Mouse (Mus musculus): ENCODE data around the gene Crtac1. TPM values are rescaled to one million over a fixed set of nuclear protein-coding genes. Genes with fewer than 3 reads are reported as not detected.

Gene Crtac1
- polyA plus RNA-seq, 1 experiment: 6.4 TPM

DNA sequence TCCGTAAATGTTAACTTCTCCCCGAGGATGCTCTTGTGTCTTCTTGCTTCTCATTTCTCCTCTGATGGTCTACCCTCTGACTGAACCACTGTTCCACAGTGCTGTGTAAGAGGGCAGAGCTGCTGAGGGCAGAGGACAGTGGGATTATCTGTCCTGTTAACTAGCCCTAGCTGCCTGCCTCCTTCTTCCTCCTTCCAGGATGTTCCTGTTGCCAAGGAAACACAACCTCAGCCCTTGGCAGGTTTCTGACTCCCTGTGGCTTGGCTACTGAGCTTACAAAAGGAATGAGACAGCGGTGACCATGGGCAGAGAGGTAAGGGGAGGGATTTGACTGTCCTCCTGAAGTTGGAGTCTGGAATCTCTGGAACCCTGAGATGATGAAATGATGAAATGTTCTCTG lies 152.0 kb downstream of the Crtac1 start:
- no peak for DNase-seq (ENCODE audit: low read depth)

DNA sequence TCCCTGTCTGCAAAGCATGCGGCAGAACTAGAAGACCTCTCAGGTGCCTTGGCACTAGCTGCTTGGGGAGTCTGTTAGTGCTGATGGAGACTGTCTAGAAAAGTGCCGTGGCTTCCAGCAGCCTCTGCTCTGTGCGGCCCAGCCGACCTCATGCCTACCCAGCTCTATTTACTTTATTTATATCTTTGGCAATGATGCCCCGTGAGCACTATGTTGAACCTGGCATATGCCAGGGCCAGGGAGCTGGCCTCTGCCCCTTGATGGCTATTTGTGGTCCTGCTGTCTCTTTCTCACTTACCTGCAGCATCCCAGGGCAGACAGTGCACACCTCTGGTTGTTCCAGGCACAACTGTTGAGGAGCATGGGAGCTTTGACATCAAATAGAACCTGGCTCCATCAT lies 153.1 kb downstream of the Crtac1 start:
- DNase-seq (ENCODE audit: low read depth): no peak

DNA sequence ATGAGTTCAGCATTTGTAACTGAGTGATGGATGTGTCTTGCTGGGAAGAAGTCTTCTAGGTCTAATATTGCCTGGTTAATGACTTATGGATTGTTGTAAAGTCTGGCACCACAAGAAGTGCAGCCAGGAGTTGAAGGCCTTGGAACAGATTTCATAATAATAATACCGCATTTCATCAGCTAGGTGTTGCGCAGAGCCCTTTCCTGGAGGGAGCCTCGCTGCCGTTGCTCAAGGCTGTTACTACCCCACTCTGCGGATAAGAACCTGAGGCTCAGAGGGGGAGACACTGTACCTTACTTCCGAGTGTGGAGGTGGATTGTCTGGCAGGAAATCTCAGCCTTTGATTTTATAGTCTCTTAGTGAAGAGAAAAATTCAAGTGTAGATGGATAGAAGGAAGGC lies 154.3 kb downstream of the Crtac1 start:
- DNase-seq (ENCODE audit: low read depth): no peak

DNA sequence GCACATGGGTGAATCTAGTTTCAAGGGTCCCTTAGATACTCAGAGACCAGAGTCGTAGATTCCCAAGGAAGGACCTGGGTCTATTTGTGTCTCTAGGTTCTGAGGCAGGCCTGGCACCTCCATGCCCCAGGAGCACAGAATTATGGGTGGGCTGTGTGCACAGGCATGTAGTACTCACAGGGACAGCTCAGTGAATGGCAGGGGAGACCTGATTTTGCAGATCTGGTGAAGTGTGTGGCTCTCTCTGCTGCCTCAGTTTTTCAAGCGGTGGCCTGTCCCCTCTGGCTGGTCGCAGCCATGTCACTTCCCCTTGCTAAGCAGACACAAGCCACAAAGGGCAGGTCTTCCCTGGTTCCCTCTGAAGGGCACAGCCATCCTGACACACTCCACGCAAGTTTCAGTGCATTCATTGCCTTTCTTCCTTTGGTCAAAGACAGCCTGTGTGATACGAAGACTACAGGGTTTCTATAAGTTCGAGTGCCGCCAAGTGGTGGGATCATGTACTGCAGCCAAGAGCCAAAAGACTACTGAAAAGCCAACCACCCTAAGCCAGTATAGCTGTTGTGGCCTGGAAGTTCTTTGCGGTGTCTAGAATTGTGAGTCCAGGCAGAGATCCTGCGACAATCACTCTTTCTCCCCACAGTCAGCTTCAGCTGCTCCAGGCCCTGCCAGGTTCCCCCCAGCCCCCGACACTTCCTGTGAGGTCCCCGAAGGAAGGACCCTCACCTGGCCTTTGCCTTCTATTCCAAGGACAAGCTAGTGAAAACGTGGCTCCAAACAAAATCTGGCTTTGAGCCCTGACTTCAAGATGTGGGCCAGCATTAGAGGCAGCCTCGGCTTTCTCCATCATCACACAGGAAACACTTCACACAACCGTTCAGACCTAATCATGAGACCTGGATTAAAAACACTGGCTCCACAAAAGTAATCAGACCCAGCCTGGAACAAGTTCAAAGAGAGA lies 159.3 kb downstream of the Crtac1 start:
- no peak for DNase-seq (ENCODE audit: low read depth)

DNA sequence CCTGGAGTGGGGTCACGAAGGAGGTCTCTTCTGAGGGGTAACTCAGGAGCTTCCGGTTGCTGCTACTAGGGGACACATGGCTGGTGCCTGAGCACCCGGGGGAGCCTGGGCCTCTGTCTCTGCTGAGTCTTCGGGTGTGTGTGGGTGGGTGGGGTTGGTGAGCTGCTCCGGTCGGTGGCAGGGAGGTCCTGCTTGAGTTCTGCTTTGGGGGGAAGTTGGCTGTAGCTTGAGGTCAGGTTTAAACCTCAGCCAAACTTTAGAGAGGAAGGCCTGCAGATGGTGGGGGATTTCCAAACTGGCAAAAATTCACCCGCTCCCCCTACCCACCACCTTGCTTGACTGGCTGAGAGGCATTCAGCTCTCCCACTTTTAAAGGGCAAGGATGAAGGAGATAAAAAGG lies 160.4 kb downstream of the Crtac1 start:
- no peak for DNase-seq (ENCODE audit: low read depth)

DNA sequence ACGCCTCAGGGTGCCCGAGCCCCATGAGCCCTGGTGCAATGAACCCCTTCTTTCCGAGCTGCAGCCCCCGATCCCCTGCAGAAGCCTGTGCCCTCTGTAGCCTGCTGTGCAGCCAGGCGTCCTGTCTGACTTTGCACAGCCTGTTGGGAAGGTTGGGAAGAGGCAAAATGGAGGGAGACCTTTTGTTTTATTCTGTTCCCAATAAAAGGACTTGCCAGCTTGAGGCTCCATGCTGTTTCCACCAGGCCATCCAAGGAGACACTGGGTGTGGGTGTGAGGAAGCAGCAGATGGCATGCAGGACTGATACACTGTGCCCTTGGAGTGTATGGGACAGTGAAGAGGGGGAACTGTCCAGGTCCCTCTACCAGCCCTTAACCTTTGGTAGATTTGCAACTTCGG lies 161.5 kb downstream of the Crtac1 start:
- no peak for DNase-seq (ENCODE audit: low read depth)

DNA sequence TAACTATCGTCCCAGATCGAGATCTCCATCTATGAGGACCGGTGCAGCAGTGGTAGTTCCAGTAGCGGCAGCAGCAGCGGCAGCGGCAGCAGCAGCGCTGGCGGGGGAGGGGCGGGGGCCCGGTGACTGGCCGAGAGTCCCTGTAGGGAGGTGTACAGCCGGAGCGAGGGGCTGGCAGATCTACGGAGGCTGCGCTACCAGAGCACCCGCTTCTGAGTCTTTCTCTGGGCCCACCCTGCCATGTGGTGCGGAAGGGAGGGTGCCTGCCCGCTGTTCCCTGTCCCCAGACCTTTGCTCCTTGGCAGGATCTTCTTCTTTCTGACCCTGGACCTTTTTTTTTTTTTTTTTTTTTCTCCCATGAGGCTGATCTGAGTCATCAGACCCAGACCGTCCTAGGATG lies 163.2 kb downstream of the Crtac1 start:
- no peak for DNase-seq (ENCODE audit: low read depth)

DNA sequence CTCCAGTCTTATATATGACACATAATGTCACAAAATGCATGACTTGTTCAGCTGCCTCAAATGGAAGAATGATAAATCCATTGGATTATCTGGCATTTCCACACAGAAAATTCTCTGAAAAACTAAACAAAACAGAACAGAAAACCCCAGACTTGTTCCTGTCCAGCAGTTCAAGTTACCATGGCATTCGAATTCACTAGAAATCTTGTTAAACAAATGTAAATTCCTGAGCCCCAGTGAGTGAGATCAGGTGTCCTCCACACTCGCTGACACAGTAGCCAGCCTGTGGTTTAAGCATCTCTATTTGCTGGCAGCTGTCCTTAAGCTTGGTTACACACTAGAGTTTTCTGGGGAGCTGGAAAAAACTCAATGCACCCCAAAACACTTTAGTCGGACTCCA lies 168.1 kb downstream of the Crtac1 start:
- no peak for DNase-seq (ENCODE audit: low read depth)

DNA sequence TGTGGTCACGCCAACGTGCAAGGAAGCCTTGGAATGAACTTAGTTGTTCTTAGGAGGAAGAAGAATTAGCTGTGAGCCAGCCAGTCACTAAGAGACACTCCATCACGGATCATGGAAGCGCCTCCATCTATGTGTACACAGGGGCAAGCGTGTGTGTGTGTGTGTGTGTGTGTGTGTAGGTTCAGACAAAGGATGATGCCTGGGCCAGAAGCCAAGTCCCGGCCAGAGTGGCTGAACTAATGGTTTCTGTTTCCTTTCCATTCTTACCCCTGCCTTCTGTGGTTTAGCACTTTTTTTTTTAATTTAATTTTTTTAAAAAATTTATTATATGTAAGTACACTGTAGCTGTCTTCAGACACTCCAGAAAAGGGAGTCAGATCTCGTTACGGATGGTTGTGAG lies 171.1 kb downstream of the Crtac1 start:
- DNase-seq (ENCODE audit: low read depth): no peak

DNA sequence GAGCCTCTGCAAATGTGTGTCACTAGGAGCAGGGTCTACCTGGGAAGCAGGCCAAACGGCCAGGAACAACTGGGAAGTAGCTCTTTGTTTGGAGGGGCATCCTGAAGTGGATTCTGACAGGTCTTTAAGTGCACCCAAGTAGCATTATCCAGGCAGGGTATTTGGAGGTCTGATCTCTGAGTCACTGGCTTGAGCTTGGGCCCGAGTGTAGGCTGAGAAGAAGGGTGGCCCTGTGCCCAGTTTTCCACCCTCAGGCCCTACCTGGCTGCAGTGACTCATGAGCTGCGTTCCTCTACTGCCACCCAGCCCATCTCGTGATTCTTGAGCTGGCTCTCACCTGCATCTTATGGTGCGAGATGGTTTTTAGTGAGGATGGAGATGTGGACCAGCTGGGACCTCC lies 173.0 kb downstream of the Crtac1 start:
- DNase-seq (ENCODE audit: low read depth): no peak

DNA sequence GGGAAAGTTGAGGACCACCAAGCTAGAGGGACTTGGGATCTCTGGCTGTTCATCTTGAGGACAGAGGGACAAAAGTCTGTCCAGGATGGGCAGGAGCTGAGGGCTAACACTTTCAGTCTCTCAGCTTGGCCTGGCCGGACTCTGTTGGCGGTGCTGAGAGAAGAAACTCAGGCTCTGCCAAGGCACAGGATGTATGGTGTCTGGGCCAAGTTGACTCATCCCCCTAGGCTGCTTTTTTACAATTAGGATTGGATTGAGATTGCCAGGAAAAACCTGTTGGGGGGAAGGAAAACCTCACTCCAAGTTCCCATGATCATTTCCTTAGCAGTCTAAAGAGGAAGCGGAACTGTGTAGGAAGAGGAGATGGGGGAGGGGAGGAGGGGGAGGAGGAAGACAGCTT lies 173.6 kb downstream of the Crtac1 start:
- no peak for DNase-seq (ENCODE audit: low read depth)

DNA sequence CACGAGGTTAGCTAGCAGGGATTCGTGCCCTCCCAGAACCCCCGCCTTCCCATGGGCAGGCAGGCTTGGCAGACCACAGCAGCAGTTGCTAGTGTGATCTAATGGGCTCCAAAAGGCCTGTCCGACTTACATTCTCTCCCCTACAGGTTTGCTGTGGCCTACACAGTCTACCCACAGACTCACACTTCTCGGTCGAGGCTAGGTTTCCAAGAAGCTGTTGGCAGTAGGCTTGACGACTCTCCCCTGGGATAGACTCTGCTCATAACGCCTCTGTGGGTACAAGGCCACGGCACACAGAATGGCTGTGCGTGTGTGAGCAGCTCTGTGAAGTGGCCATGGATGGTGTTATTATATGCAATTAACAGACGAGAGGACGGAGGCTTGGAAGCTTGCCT lies 174.3 kb downstream of the Crtac1 start:
- DNase-seq (ENCODE audit: low read depth): no peak

DNA sequence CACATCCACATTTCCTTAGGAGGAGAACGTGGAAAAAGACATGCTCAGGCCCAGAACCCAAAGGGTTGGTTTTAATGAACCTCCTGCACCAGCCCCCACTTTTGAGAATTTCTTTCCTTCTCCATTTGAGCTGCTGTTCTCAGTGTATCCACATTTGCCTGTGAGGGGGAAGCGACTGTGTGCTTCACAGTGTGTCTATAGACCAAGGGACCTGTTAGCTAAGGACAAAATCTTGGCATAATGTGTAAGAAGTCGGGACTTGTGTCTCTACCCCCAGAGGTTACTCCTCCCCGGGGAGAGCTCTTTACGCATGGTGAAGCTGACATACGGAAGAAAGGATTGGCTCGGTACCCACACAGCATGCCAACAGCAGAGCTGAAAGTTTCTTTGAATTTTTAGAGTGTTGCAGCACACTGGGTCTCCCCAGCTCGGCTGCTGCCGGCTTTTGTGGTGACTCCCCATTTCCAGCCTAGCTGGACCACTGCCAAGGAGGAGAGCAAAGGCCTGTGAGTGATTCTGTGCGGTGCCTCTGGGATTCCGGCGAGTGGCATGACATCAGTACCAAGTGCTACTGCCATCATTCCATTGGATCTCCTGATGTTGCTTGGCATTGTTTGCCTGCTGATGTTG lies 174.9 kb downstream of the Crtac1 start:
- no peak for DNase-seq (ENCODE audit: low read depth)

DNA sequence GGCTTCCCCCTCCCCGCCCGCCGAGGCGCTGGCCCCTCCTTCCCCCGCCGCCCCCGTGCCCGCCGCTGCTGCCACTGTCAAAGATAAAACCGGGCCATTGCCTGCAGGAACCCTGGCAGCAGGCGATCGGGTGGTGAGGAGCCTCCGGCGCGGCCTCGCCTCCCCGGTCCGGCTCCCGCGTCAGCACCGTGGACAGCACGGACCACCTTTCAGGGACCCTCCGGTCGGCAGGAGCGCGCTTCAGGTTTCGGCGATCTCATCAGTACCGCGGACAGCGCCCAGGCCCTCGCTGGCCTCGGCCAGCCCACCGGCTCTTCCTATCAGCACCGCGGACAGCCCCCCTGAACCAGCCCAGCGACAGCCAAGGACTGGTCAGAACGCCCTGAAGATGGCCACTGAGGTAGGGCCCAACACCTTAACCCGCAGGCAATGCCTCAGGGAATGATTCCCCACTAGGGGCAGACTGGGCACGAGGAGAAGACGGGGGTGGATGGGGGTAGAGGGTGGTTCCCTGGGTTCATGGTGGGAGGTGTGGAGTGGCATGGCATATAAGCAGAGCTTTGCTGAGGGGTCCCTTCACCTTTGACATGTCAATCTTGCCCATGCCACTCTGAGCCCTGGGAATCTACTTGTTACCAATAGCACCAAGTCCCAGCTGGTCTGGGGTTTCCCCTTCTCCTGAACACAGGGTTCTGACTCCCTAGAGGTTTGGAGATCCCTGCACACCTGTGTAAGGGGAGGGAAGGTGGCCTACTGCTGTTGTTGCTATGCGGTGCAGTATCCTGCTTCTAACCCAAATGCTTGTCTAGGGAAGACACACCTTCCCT lies 175.6 kb downstream of the Crtac1 start:
- no peak for DNase-seq (ENCODE audit: low read depth)

DNA sequence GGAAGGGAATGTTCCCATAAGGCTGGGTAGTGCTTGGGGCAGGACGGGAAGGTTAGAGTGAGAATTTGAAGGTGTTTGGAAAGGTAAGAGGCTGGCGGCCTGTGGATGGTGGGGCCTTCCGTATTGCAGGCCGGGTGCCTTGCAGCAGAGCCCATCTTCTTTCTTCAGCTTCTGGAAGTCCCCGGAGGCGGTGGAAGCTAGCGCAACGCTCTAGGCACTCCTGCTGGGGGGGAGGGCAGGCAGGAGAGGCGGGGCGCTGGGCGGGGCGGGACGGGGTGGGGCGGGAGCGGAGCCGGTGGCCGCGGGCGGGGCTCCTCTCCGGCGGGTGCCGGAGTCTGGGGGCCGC lies 176.2 kb downstream of the Crtac1 start:
- no peak for DNase-seq (ENCODE audit: low read depth)

DNA sequence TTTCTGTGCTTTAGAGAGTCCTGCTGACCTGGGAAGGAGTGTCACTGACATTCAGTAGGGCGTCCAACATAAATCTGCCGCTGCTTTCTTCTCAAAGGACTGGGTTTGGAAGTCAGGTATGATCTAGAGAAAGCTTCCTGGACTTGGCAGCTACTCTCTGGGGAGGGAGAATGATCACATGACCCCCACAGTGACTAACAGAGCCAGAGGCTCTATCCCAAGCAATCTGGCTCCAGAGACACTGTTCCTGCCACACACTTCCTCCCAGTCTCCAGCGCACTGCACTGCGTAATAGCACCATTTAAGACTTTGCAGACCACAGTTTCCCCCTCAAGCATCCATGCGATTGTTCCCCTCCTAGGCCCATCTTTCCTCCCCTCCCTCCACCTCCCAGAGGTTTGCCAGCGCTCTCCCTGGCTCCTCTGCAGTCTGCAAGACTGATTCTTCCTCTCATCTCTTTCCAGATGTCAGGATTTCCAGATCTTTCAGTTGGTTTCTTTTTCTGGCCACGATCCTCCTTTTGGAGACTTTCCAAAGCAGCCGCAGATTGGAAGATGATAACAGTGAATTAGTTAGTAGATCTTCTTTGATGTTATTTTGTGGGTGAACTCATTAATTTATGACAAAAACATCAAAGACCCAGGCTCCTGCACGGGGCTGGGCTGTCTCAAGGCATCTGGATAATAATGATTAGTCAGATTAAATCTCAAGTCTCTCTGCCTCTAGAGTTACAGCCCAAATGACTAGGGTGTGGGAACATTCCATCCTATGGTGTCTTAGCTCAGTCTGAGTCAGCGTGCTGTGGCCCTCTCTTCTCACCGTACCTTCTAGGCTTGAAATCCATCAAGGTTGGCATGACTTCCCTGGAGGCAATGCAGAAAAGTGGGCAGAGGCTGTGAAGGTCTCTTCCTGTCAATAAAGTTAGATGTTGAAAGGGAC lies 181.3 kb downstream of the Crtac1 start:
- DNase-seq (ENCODE audit: low read depth): no peak

DNA sequence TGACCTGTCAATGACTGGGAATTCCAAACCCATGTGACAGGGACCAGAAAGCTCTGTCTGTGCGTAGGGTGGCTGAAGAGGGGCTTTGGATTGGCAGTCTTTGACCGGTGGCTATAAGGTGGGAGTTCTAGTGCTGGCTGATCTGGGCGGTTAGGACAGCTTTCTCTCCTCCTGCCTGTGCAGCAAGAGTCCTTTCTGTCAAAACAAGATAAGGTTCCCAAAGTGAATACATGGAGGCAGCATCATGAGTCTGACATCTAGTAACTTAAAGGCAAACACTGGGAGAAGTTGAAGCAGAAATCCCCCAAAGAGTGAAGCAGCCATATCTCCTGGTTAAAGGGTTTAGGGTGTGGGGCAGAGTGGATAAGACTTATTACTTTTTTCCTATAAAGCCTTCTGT lies 184.1 kb downstream of the Crtac1 start, which contains the start of gene Golga7b:
Golga7b (plus strand) TSS at position 56 of the 400 bp plus-strand sequence.
- DNase-seq (ENCODE audit: low read depth): no peak

DNA sequence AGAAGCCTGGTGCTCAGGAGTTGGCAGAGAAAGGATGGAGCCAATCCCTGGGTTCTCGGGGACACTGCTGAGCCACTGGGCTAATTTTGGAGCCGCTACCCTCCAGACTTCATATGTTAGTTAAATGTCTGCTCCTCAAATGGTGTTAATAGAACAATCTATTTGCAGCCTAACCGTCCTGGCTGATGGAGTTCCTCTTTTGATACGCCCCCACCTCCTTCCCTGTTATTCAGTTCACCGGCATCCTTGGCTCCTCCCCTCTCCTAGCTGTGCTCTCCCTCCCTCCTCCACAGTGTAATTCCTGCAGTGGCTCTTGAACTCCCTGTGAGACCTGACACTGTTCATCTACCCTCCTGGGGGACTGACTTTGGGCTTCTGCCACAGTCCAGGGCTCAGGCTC lies 185.0 kb downstream of the Crtac1 start:
- DNase-seq (ENCODE audit: low read depth): no peak

DNA sequence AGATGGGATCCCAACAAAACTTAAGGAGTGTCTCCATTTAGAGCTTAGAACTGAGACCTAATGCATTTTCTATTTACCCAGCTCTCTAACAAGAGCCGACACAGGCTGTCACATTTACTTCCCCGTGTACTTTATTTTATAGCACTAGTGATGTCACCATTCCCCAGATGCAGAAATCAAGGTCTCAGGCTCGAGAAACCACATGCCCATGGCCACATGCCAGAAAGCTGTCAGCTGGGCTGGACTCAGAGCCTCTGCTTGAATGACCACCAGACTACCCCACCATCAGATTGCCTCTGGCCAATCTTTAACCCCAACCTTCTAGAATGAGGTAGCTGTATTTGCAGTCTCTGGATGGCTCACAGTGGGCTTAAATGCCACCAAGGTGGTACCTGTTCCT lies 188.2 kb downstream of the Crtac1 start:
- DNase-seq (ENCODE audit: low read depth): no peak

DNA sequence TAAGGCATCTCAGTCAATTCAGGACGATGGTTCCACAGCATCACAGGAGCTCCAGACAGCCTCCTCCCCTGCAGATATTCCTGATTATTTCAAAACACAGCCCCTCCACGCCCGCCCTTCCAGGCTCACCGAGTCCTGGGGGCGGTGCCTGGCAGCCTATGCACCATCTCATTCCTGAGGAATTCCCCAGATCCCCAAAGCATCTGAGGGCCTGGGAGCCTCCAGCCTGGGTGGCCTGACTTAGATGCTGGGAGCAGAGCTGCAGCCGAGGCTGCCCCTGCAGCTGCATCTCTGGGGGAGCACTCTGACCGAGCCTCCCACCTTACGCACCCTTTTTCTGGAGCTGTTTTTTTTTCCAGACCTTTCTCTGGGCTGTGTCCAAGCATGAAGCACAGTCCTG lies 190.7 kb downstream of the Crtac1 start:
- DNase-seq (ENCODE audit: low read depth): no peak

DNA sequence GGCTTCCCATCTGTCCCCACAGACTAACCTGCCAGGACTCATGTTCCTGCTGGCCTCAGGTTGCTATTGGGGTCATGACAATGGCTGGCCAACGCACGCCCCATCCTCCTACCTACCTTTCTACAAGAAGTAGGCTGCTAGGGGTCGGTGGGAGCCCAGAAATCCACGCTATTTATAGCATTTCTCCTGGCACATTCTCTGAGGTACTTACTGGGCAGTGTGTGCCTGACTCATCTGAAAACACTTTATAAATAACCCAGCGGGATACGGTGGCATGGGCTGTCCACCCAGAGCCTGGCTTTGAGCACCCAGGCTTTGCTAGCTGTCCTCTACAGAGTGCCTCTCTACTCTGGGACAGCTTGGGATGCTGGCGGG lies 193.3 kb downstream of the Crtac1 start:
- DNase-seq (ENCODE audit: low read depth): no peak
